Mouse (Mus musculus) stomach, postnatal 0 days (tissue): Measurements from ENCODE around the gene Dnajb5. TPM values are rescaled to one million over a fixed set of nuclear protein-coding genes. Genes with fewer than 3 reads are reported as not detected.

ENCODE experiments used
- ATAC-seq: fragments of 200-750 bp; cut with Nextera tagmentation; 2 replicates; pipeline ENCODE4 v1.8.0; 2017; ENCODE audit not compliant: low FRiP score, low TSS enrichment
- DNase-seq: peaks from one replicate; pipeline ENCODE4 v3.0.0-alpha.2; 2016; ENCODE audit warnings: low spot score
- H3K27ac ChIP-seq: fragments of 300-500 bp; sonication (generic); replicated peaks from 2 replicates; pipeline ENCODE4 v1.5.1; 2014; ENCODE audit warnings: mild to moderate bottlenecking, control low read depth
- H3K27me3 ChIP-seq: fragments of 300-500 bp; sonication (generic); 2 replicates; pipeline ENCODE4 v1.6.1; 2014; ENCODE audit warnings: low read length; ENCODE audit not compliant: control insufficient read depth, insufficient read depth
- H3K36me3 ChIP-seq: fragments of 300-500 bp; sonication (generic); 2 replicates; pipeline ENCODE4 v1.6.1; 2014; ENCODE audit warnings: low read length, mixed read lengths; ENCODE audit not compliant: control insufficient read depth, insufficient read depth
- H3K4me1 ChIP-seq: fragments of 300-500 bp; sonication (generic); replicated peaks from 2 replicates; pipeline ENCODE4 v1.6.1; 2014; ENCODE audit warnings: antibody characterized with exemption; ENCODE audit not compliant: control insufficient read depth, insufficient read depth
- H3K4me2 ChIP-seq: fragments of 300-500 bp; sonication (generic); replicated peaks from 2 replicates; pipeline ENCODE4 v1.6.1; 2014; ENCODE audit warnings: low read depth, mild to moderate bottlenecking, control low read depth, moderate library complexity
- H3K4me3 ChIP-seq: fragments of 300-500 bp; sonication (generic); 2 replicates; pipeline ENCODE4 v1.5.1; 2014; ENCODE audit warnings: low read depth, low read length, control low read depth
- H3K9ac ChIP-seq: fragments of 300-500 bp; sonication (generic); 2 replicates; pipeline ENCODE4 v1.6.1; 2014; ENCODE audit warnings: mild to moderate bottlenecking, low read length, control low read depth, mixed read lengths
- H3K9me3 ChIP-seq: fragments of 300-500 bp; sonication (generic); 2 replicates; pipeline ENCODE4 v1.6.1; 2016; ENCODE audit warnings: low read length; ENCODE audit not compliant: control insufficient read depth
- CTCF ChIP-seq: IDR thresholded peaks from 2 replicates; pipeline ENCODE4 v1.5.1; 2016; ENCODE audit warnings: antibody characterized with exemption, low read depth, mild to moderate bottlenecking, moderate library complexity
- EP300 ChIP-seq: optimal IDR thresholded peaks from 2 replicates; pipeline ENCODE3; 2016; ENCODE audit warnings: antibody characterized with exemption
- WGBS: fragments of 180-500 bp; shearing (Covaris S2); extraction: QIAGEN DNeasy Blood & Tissue Kit; methylation state at CpG from one replicate; pipeline ENCODE4 v1.1.7; 2014; 5-methylcytosine and 5-hydroxymethylcytosine counted together
- polyA plus RNA-seq: library from polyadenylated mRNA; unstranded; fragments of >200 nt; fragmentation: Nextera tagmentation; extraction: Ambion mirVana; gene quantifications from 2 replicates; pipeline ENCODE4 v1.2.1, GENCODE M21; 2015

Dnajb5 gene
- polyA plus RNA-seq, 1 experiment from 2014 or later, result 9.4 TPM

GRCm38 (mm10) chr4:42955200-42955599 is 5.6 kb downstream of the Dnajb5 start:
- Histone ChIP-seq H3K9me3 (no peaks in the 10 kb centered on the region), H3K27me3 (no peaks in the 10 kb centered on the region), H3K36me3 (peaks cover 2% of the 10 kb centered on the region; the same call in 1 of the 2 replicates), H3K27ac (no peak overlapping the region), H3K4me2 (no peak overlapping the region), H3K4me3 (no peak overlapping the region), H3K4me1 (no peaks in the 10 kb centered on the region), H3K9ac (no peak overlapping the region)
- no peak for DNase-seq
- 92% methylated on average over 3 of the region's 3 CpGs for WGBS
- no peak for ATAC-seq
- no peak for TF ChIP-seq CTCF
- TF ChIP-seq EP300, result no peak

DNA sequence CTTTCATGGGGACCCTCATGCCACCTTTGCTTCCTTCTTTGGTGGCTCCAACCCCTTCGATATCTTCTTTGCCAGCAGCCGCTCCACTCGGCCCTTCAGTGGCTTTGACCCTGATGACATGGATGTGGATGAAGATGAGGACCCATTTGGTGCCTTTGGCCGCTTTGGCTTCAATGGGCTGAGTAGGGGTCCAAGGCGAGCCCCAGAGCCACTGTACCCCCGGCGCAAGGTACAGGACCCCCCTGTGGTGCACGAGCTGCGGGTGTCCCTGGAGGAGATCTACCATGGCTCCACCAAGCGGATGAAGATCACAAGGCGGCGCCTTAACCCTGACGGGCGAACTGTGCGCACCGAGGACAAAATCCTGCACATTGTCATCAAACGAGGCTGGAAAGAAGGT is 7.0 kb downstream of the Dnajb5 start:
- no peak for ATAC-seq

DNA sequence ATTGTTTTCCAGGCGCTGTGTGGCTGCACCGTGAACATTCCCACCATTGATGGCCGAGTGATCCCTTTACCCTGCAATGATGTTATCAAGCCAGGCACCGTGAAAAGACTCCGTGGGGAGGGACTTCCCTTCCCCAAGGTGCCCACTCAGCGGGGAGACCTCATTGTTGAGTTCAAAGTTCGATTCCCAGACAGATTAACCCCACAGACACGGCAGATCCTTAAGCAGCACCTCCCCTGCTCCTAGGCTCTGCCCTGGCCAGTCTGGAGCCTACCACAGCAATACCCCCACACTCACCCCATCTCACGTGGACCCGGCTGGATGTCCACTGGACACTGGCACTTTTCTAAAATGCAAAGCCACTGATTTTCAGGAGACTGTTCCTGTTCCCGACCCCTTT is 7.7 kb downstream of the Dnajb5 start:
- DNase-seq, result no peak
- 82% methylated on average over 11 of the region's 11 CpGs for WGBS

More for the DNA sequence above, 7.0 kb downstream of the Dnajb5 start:
- TF ChIP-seq CTCF (no peak), EP300 (no peak)
- Histone ChIP-seq H3K36me3 (peaks cover 2% of the 10 kb centered on the region; the same call in 1 of the 2 replicates), H3K4me1 (no peaks in the 10 kb centered on the region), H3K4me3 (no peak overlapping the region), H3K27ac (no peak overlapping the region), H3K9ac (no peak overlapping the region), H3K4me2 (no peak overlapping the region), H3K9me3 (no peaks in the 10 kb centered on the region), H3K27me3 (no peaks in the 10 kb centered on the region)
- WGBS, result 96% methylated on average over 17 of the region's 17 CpGs
- no peak for DNase-seq

GRCm38 (mm10) chr4:42957979-42958378 is 8.4 kb downstream of the Dnajb5 start:
- Histone ChIP-seq H3K36me3 (peaks cover 2% of the 10 kb centered on the region; the same call in 1 of the 2 replicates), H3K4me3 (no peak overlapping the region), H3K9me3 (no peaks in the 10 kb centered on the region), H3K4me1 (no peaks in the 10 kb centered on the region), H3K27ac (no peak overlapping the region), H3K27me3 (no peaks in the 10 kb centered on the region), H3K4me2 (no peak overlapping the region), H3K9ac (no peak overlapping the region)
- TF ChIP-seq EP300 (no peak), CTCF (no peak)
- no peak for DNase-seq
- no peak for ATAC-seq
- 81% methylated on average over 8 of the region's 8 CpGs for WGBS

More for the DNA sequence above, 7.7 kb downstream of the Dnajb5 start:
- H3K36me3 ChIP-seq, result peaks cover 2% of the 10 kb centered on the region; the same call in 1 of the 2 replicates
- no peak for ATAC-seq
- H3K4me3 ChIP-seq, result no peak overlapping the region
- TF ChIP-seq EP300 (no peak), CTCF (no peak)
- H3K27ac ChIP-seq, result no peak overlapping the region
- H3K4me2 ChIP-seq, result no peak overlapping the region
- H3K27me3 ChIP-seq, result no peaks in the 10 kb centered on the region
- H3K9me3 ChIP-seq, result no peaks in the 10 kb centered on the region
- no peaks in the 10 kb centered on the region for H3K4me1 ChIP-seq
- no peak overlapping the region for H3K9ac ChIP-seq

DNA sequence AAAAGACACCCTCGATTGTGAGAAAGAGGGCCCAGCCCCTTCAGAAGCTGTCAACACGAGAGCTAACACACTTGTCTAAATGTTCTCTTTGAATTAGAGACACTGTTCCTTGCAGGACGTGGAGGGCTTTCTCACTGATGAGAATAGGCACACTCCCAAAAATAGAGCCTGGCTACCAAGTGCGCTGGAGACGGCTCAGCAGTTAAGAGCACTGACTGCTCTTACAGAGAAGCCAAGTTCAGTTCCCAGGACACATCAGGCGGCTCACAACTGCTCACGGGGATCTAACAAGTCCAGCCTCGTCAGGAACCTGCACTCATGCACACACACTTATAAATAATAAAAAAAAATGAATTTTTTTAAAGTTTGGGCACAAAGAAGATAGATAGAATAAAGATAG is 9.3 kb downstream of the Dnajb5 start:
- no peak overlapping the region for H3K27ac ChIP-seq
- H3K36me3 ChIP-seq, result peaks cover 2% of the 10 kb centered on the region; the same call in 1 of the 2 replicates
- ATAC-seq, result no peak
- no peak overlapping the region for H3K9ac ChIP-seq
- no peaks in the 10 kb centered on the region for H3K27me3 ChIP-seq
- no peak overlapping the region for H3K4me2 ChIP-seq
- TF ChIP-seq EP300 (no peak), CTCF (no peak)
- DNase-seq, result no peak
- no peak overlapping the region for H3K4me3 ChIP-seq
- H3K9me3 ChIP-seq, result no peaks in the 10 kb centered on the region
- H3K4me1 ChIP-seq, result no peaks in the 10 kb centered on the region
- 61% methylated on average over 8 of the region's 8 CpGs for WGBS

DNA sequence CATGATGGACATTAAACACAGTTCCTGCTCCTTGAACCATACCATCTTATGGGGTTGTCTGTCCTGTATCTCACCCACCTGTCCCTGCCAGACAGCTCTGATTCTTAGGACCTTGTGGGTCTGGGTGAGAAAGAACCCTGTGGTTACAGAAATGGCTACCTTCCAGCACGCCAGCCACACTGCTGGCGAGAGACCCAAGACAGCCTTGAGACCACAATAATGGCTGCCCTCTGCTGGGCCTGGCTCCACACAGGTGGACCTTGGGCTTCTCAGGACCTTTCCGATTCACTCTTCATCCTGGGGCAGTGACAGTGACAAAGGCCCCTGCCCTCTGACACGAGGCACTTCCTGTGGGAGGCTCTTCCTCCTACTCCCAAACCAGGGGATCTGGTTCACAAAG is 9.8 kb downstream of the Dnajb5 start:
- Histone ChIP-seq H3K4me3 (no peak overlapping the region), H3K36me3 (peaks cover 2% of the 10 kb centered on the region; the same call in 1 of the 2 replicates), H3K4me2 (no peak overlapping the region), H3K9ac (no peak overlapping the region), H3K27ac (no peak overlapping the region), H3K27me3 (no peaks in the 10 kb centered on the region), H3K4me1 (no peaks in the 10 kb centered on the region), H3K9me3 (no peaks in the 10 kb centered on the region)
- ATAC-seq, result no peak
- DNase-seq, result no peak
- TF ChIP-seq CTCF, result no peak
- no peak for TF ChIP-seq EP300
- 66% methylated on average over 4 of the region's 4 CpGs for WGBS
